Mouse (Mus musculus) cortical plate, adult 2 months (tissue): ENCODE results near the gene Clec2l. TPM values are rescaled to one million over a fixed set of nuclear protein-coding genes. Genes with fewer than 3 reads are reported as not detected.

Source experiments
- H3K27ac ChIP-seq: fragments of 200-500 bp; 2 replicates; pipeline ENCODE4 v1.5.1; 2012; ENCODE audit warnings: low read length, control low read depth, inconsistent platforms; ENCODE audit not compliant: insufficient read depth
- H3K4me1 ChIP-seq: fragments of 200-500 bp; 2 replicates; pipeline ENCODE4 v1.6.1; 2011; ENCODE audit warnings: low read length; ENCODE audit not compliant: control insufficient read depth, insufficient read depth
- H3K4me3 ChIP-seq: fragments of 200-500 bp; 2 replicates; pipeline ENCODE4 v1.5.1; 2011; ENCODE audit warnings: mild to moderate bottlenecking, low read length, control low read depth; ENCODE audit not compliant: insufficient read depth
- CTCF ChIP-seq: fragments of 200-500 bp; IDR thresholded peaks from 2 replicates; pipeline ENCODE4 v1.5.1; 2011; ENCODE audit warnings: mild to moderate bottlenecking, control low read depth, low read length; ENCODE audit not compliant: insufficient read depth; ENCODE audit errors: extremely low read depth
- POLR2A ChIP-seq: fragments of 200-500 bp; IDR thresholded peaks from 2 replicates; pipeline ENCODE4 v1.6.1; 2011; ENCODE audit warnings: mild to moderate bottlenecking, low read length, control low read depth; ENCODE audit not compliant: insufficient read depth; ENCODE audit errors: extremely low read depth
- polyA plus RNA-seq: library from polyadenylated mRNA; depleted of rRNA; stranded (reverse); fragments of >200 nt; gene quantifications from 2 replicates; pipeline ENCODE4 v1.2.3, GENCODE M21; 2012; rRNA removed

Clec2l gene
- polyA plus RNA-seq, 1 experiment: 116 TPM

DNA sequence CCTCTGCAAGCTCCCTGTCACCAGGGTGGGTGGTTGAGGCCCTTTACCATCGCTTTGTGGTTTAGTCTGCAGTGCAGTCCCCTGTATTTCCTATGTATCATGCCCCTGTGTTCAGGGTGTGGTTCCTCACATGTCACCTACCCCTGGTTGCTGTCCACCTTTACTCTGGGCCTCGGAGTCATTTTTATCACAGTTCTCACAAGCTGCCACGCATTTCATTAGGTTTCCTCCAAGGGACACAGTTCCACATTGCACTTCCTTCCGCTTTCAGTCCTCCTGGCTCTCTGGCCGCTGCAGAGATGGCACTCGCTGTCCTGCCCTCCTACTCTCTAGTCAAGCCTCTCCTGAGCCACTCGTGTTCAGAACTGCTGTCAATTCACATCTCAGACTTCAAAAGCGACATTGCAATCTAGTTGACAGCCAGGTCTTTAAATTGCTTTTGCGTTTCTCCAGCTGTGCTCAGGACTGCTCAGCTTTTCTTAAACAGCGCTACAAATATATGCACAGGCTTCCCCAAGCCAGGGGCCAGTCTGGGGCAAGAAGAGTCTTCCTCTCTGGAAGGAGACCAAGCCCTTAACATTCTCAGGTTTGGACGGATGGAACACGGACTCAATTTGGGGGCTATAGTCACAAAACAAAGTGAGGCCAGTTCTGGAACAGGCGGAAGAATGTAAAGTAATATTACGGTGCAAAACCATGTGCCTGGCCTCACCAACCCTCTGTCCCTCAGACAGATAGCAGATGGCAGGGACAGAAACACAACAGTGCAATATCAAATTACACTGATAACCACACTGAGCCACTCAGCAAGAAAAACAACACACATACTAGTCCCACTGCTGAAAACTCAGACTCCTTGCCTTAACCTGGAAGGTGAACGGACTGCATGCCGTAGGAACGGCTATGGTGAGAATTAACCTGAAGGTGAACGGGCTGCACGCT, 51.4 kb downstream of the Clec2l start:
- Histone ChIP-seq H3K4me1 (no peaks in the 10 kb centered on the region), H3K4me3 (no peak overlapping the region), H3K27ac (no peak overlapping the region; the same call in 1 of the 2 replicates)
- TF ChIP-seq CTCF (no peak), POLR2A (no peak)

DNA sequence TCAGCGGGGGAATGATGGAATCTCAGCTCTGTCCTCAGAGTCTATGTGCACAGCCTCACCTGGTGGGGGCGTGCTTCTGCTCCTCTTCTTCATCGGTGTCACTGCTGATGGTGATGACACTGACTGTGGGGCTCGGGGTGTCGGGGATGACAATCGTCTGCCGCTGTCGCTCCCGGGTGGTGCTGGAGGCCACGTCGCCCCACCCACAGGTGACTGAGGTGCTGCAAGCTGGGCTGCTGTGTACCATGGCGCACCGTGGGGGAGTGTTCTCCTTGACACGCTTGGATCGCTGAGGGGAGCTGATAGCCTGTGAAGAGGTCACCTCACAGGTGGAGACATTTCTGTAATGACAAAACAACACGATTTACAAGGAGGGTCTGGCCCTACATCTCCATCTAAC, 53.0 kb downstream of the Clec2l start:
- no peak for TF ChIP-seq CTCF
- TF ChIP-seq POLR2A: no peak
- no peaks in the 10 kb centered on the region for H3K4me1 ChIP-seq
- H3K27ac ChIP-seq: no peak overlapping the region
- H3K4me3 ChIP-seq: no peak overlapping the region

GRCm38 (mm10) chr6:38718625-38719024, 55.8 kb downstream of the Clec2l start:
- no peak for TF ChIP-seq POLR2A
- no peak for TF ChIP-seq CTCF
- H3K4me1 ChIP-seq: no peaks in the 10 kb centered on the region
- no peak overlapping the region for H3K27ac ChIP-seq

DNA sequence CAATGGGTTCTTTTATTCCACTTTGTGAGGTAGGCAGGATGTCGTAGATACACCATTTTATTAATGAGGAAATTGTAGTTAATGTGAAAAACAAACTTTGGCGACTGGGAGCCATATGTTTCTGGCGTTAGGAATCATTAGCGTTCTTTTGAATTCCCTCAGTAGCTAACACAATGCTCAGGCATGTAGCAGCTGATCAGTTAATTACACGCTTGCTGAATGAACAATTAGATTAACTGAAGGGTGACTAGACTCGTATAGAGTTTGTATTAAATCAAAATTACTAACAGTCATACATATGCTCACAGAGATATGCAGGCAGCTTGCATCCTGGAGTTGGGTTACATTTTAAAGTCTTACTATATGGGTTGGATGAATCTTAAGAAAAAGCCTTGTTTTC, 56.4 kb downstream of the Clec2l start:
- H3K4me1 ChIP-seq: no peaks in the 10 kb centered on the region
- no peak for TF ChIP-seq CTCF
- no peak for TF ChIP-seq POLR2A

More at GRCm38 (mm10) chr6:38718625-38719024, 55.8 kb downstream of the Clec2l start:
- H3K4me3 ChIP-seq: no peak overlapping the region

DNA sequence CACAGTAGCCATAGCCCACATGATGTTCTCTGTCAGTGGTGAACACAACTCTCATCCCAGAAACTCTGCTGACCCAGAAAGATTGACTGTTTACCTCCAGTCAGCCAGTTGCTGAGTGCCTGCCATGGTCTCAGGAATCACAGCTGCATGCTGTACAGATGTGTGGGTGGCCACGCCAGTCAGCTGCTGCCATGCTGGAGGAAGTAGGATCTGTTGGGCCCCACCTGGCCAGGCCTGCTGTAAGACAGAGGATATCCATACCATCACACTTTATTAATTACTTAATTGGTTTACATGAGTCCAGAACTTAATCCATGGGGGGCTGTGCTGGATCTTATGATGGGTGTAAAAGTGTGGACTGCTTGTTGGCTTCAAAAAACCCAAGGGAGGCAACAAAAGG, 58.5 kb downstream of the Clec2l start:
- Histone ChIP-seq H3K27ac (no peak overlapping the region), H3K4me1 (no peaks in the 10 kb centered on the region), H3K4me3 (no peak overlapping the region)
- TF ChIP-seq CTCF (no peak), POLR2A (no peak)

More for the DNA sequence above, 56.4 kb downstream of the Clec2l start:
- Histone ChIP-seq H3K27ac (no peak overlapping the region), H3K4me3 (no peak overlapping the region)

DNA sequence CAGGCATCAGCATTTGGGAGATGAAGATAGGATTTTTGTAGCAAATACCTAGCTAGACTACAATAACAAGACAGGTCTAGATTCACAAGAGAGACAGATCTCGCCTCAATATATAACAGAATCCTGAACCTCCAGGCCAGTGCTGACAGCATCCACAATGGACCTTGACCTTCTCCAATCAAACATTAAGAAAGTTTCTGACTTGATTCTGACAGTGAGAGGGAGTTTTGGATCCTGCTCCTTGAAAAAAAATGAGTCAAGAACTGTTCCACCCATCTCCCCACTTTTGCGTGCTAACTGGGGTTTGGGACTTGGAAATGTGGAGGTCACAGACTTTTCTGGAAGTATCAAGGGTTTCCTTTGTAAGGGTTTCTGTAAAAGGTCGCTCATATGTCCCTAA, 62.6 kb downstream of the Clec2l start:
- Histone ChIP-seq H3K4me1 (no peaks in the 10 kb centered on the region; the same call in 1 of the 2 replicates), H3K4me3 (no peak overlapping the region), H3K27ac (no peak overlapping the region)
- no peak for TF ChIP-seq POLR2A
- no peak for TF ChIP-seq CTCF

Other genes starting within 250 kb of the Clec2l start
- gene Ubn2, start 229.1 kb upstream of the Clec2l start, polyA plus RNA-seq: 21.9 TPM in 2 replicates
- gene Fmc1, start 129.6 kb upstream of the Clec2l start, polyA plus RNA-seq: 127 and 132 TPM in 2 replicates
- 167 and 188 TPM in 2 replicates for gene Luc7l2, start 111.7 kb upstream of the Clec2l start, polyA plus RNA-seq
- 0.34 and 0.48 TPM in 2 replicates for gene Klrg2, start 25.8 kb upstream of the Clec2l start, polyA plus RNA-seq
- 2.7 and 3.0 TPM in 2 replicates for gene Tbxas1, start 212.3 kb downstream of the Clec2l start, polyA plus RNA-seq
- gene Hipk2, start 213.1 kb downstream of the Clec2l start, polyA plus RNA-seq: 22.1 and 26.9 TPM in 2 replicates